Mouse (Mus musculus): ENCODE measurements around the gene Gm21411. TPM values are rescaled to one million over a fixed set of nuclear protein-coding genes. Genes with fewer than 3 reads are reported as not detected.
"Not testable (repeated sequence)": the region's sequence is repeated elsewhere in the genome, so short reads cannot be mapped to it uniquely, and the experiment has no call there.

The Gm21411 gene
- total RNA-seq (2014; fragmentation: Nextera tagmentation) (not detected in 2 replicates), total RNA-seq (2017) (not detected in 2 replicates)

DNA sequence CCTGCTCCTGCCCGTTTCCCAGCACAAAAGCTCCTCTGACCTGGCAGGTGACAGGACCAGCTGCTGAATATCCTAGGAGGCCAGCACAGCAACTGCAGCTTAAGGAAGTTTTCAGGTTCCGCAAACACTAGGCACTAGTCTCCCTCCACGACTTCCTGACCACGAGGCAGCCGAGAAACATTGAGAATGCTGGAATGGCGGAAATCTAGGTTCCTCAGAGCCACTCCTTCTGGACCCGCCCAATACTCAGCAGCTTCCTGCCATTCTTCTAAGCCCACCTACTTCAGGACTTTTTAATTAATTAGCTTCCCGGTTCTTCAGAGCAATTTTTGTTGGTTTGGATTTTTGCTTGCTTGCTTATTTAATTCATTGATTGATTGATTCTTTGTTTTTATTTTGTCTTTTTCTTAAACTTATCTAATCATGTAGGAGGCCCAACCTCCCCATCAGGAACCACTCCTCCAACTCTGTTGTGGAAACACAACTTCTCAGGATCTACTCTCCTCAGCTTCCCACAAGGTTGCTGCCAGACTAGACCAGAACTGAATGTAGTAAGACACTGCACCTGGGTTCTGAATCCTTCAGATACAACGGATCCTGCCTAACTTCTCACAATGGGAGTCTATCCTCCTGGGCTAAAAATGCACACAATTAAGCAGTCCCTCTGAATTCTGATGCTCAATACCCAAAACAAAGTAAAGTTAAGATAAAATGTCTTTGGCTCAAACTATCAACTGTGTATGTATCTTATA lies at the start of gene Gm21411:
Gene Gm21411, minus strand, starts transcription at position 205 of the 752 bp plus-strand sequence.
- ATAC-seq (replicated peaks; ENCODE audit: poor library complexity, severe bottlenecking), result not testable (repeated sequence)

DNA sequence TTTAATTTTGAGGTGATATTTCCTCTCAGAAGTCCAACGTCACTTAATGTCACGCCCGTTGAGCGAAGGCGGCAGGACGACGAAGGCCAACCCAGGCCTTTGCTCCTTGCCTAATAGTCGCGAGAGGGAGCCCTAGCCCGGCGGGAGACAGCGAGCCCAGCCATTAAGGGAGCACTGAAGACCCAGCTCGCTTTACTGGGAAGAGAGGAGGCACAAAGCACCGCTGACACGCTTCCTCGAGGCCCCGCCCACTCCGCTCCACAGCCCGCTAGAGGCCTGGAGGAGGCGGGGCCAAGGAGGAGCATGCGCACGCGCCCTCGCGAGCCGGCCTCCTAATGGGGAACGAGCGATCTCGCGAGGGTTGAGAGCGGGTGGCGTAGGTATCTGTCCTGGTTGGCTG lies 32.3 kb upstream of the Gm21411 start:
- ATAC-seq (replicated peaks; ENCODE audit: poor library complexity, severe bottlenecking), result not testable (repeated sequence)

DNA sequence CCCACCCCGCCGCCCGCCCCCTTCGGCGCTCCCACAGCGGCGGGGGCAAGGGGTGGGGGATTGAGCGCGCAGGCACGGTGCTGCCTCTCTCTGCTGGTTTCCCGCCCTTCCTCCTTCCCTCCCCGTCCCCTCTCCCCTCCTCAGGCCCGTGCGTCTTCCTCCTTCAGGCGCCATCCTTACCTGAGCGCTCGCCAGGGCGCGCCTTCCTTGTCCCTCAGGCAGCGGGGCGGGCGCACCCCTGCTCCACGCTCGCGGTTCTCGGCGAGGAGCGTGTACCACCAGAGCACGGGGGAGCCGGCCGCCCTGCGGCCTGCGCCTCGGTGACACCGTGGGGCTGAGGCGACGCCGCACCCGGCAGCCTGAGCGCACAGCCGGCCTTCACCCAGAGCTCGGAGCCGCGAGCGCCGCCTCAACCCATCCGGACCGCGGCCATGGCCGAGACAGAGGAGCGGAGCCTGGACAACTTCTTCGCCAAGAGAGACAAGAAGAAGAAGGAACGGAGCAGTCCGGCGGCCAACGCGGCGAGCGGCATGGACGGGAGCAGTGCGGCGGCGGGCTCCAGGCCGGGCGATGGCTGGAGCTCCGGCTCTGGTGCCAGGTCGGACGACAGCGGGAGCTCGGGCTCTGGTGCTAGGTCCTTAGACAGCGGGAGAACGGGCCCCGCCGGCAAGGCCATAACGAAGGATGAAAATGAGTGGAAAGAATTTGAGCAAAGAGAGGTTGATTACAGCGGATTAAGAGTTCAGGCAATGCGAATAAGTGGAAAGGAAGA lies 23.1 kb upstream of the Gm21411 start:
- ATAC-seq (replicated peaks; ENCODE audit: poor library complexity, severe bottlenecking), result no peak; the same call in 1 of the 2 replicates

DNA sequence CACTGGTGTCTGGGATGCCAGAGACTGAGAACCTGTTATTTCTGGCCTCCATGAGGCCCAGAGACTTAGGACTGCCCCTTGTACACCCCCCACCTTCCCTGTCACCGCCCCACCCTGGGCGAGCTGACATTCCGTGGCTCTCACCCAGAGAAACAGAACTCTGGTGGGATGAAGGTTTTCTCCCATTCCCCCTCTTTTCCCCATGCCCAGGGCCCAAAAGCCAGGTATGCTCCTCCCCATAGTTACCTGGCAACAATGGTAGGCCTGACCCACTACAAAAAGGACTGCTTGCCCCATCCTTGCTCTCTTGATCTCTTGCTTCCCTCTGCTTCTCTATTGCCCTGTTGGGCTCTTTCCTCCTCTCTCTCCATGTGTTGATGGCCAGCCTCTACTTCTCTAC lies 5.8 kb upstream of the Gm21411 start:
- ATAC-seq (replicated peaks; ENCODE audit: poor library complexity, severe bottlenecking), result no peak

- ATAC-seq (replicated peaks; ENCODE audit: poor library complexity, severe bottlenecking), result not testable (repeated sequence)
Measured at GRCm38 (mm10) chr4:146908131-146908530, 1.3 kb downstream of the Gm21411 start.

- ATAC-seq (replicated peaks; ENCODE audit: poor library complexity, severe bottlenecking), result not testable (repeated sequence)
Measured at GRCm38 (mm10) chr4:146904782-146905181, 4.6 kb downstream of the Gm21411 start.

DNA sequence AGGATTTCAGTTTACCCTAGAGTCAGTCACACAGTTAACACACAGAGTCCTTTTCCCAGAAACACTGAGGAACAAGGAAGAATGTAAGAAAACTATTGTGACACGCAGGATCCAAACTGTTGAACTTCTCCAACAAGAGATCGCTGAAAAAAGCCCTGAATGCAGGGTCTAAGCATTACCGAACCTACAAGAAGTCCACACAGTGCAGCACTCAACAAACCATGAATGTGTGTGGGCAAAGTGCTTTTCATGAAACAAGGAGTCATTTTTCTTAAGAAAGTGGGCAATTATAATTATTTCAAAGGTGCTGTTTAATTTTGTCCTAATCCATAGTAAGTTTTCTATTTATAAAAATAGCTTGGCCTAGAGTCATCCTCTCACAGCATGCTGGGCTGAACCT lies 6.3 kb downstream of the Gm21411 start:
- not testable (repeated sequence) for ATAC-seq (replicated peaks; ENCODE audit: poor library complexity, severe bottlenecking)

Other genes starting within 250 kb of the Gm21411 start
- gene Zfp989, start 62.4 kb upstream of the Gm21411 start, total RNA-seq (2014; fragmentation: Nextera tagmentation), result 0.77 TPM in 1 of 2 replicates, not detected in the other
- gene Zfp989, start 62.4 kb upstream of the Gm21411 start, total RNA-seq (2017), result 0.21 TPM in 1 of 2 replicates, not detected in the other
- gene Rex2, start 112.3 kb upstream of the Gm21411 start, total RNA-seq (2014; fragmentation: Nextera tagmentation), result not detected in 2 replicates
- gene Rex2, start 112.3 kb upstream of the Gm21411 start, total RNA-seq (2017), result not detected in 2 replicates
- gene Zfp991, start 222.4 kb upstream of the Gm21411 start, total RNA-seq (2014; fragmentation: Nextera tagmentation), result 36.1 and 54.3 TPM in 2 replicates
- gene Zfp991, start 222.4 kb upstream of the Gm21411 start, total RNA-seq (2017), result 35.1 and 50.5 TPM in 2 replicates